Mouse (Mus musculus): ENCODE measurements around the gene Srsf2. TPM values are rescaled to one million over a fixed set of nuclear protein-coding genes. Genes with fewer than 3 reads are reported as not detected.

The Srsf2 gene
- polyA plus RNA-seq, 1 experiment from 2014 or later, result 765 TPM

GRCm38 (mm10) chr11:116878454-116878853 lies 25.6 kb upstream of the Srsf2 start:
- H3K9me3 ChIP-seq, result no peaks in the 10 kb centered on the region
- H3K4me2 ChIP-seq (replicated peaks), result no peak overlapping the region
- peaks cover 13% of the 10 kb centered on the region for H3K36me3 ChIP-seq
- H3K4me1 ChIP-seq (replicated peaks), result no peaks in the 10 kb centered on the region
- WGBS, result 84% methylated on average over 8 of the region's 8 CpGs
- no peak overlapping the region for H3K4me3 ChIP-seq (replicated peaks)
- H3K27me3 ChIP-seq (replicated peaks), result no peaks in the 10 kb centered on the region
- no peak overlapping the region for H3K27ac ChIP-seq
- no peak overlapping the region for H3K9ac ChIP-seq
- ATAC-seq, result peak; percentile 23; the same call in 1 of the 2 replicates

GRCm38 (mm10) chr11:116873987-116874386 lies 21.1 kb upstream of the Srsf2 start:
- Histone ChIP-seq H3K27me3 (replicated peaks) (no peaks in the 10 kb centered on the region), H3K36me3 (peaks cover 17% of the 10 kb centered on the region), H3K27ac (no peak overlapping the region), H3K9ac (no peak overlapping the region), H3K4me1 (replicated peaks) (no peaks in the 10 kb centered on the region), H3K4me3 (replicated peaks) (no peak overlapping the region), H3K9me3 (no peaks in the 10 kb centered on the region), H3K4me2 (replicated peaks) (no peak overlapping the region)
- WGBS, result 85% methylated on average over 20 of the region's 20 CpGs
- no peak for ATAC-seq

- 90% methylated on average over 9 of the region's 9 CpGs for WGBS
- no peak overlapping the region for H3K9ac ChIP-seq
- no peak for ATAC-seq
- no peak overlapping the region for H3K4me3 ChIP-seq (replicated peaks)
- peaks cover 17% of the 10 kb centered on the region for H3K36me3 ChIP-seq
- no peak overlapping the region for H3K4me2 ChIP-seq (replicated peaks)
- no peaks in the 10 kb centered on the region for H3K4me1 ChIP-seq (replicated peaks)
- no peaks in the 10 kb centered on the region for H3K9me3 ChIP-seq
- H3K27ac ChIP-seq, result no peak overlapping the region
- no peaks in the 10 kb centered on the region for H3K27me3 ChIP-seq (replicated peaks)
Measured at GRCm38 (mm10) chr11:116871538-116871937, 18.6 kb upstream of the Srsf2 start.

- peaks cover 26% of the 10 kb centered on the region for H3K36me3 ChIP-seq
- H3K27me3 ChIP-seq (replicated peaks), result no peaks in the 10 kb centered on the region
- H3K27ac ChIP-seq, result no peak overlapping the region
- ATAC-seq, result no peak
- H3K4me2 ChIP-seq (replicated peaks), result no peak overlapping the region
- 95% methylated on average over 4 of the region's 4 CpGs for WGBS
- H3K4me3 ChIP-seq (replicated peaks), result no peak overlapping the region
- no peak overlapping the region for H3K9ac ChIP-seq
- H3K4me1 ChIP-seq (replicated peaks), result no peaks in the 10 kb centered on the region
- H3K9me3 ChIP-seq, result no peaks in the 10 kb centered on the region
Measured at GRCm38 (mm10) chr11:116869641-116870040, 16.7 kb upstream of the Srsf2 start.

GRCm38 (mm10) chr11:116869223-116869622 lies 16.3 kb upstream of the Srsf2 start:
- Histone ChIP-seq H3K36me3 (peaks cover 22% of the 10 kb centered on the region), H3K27ac (no peak overlapping the region)
- WGBS, result 77% methylated on average over 8 of the region's 8 CpGs

GRCm38 (mm10) chr11:116868129-116868528 lies 15.2 kb upstream of the Srsf2 start:
- WGBS, result 81% methylated on average over 3 of the region's 3 CpGs
- H3K4me1 ChIP-seq (replicated peaks), result no peaks in the 10 kb centered on the region
- no peak overlapping the region for H3K9ac ChIP-seq
- ATAC-seq, result no peak
- H3K4me2 ChIP-seq (replicated peaks), result no peak overlapping the region
- no peaks in the 10 kb centered on the region for H3K27me3 ChIP-seq (replicated peaks)
- H3K36me3 ChIP-seq, result peaks cover 24% of the 10 kb centered on the region
- no peaks in the 10 kb centered on the region for H3K9me3 ChIP-seq
- no peak overlapping the region for H3K27ac ChIP-seq
- H3K4me3 ChIP-seq (replicated peaks), result no peak overlapping the region

More at GRCm38 (mm10) chr11:116869223-116869622, 16.3 kb upstream of the Srsf2 start:
- no peak for ATAC-seq
- Histone ChIP-seq H3K9ac (no peak overlapping the region), H3K4me3 (replicated peaks) (no peak overlapping the region), H3K9me3 (no peaks in the 10 kb centered on the region), H3K4me2 (replicated peaks) (no peak overlapping the region), H3K27me3 (replicated peaks) (no peaks in the 10 kb centered on the region), H3K4me1 (replicated peaks) (no peaks in the 10 kb centered on the region)

GRCm38 (mm10) chr11:116865945-116866585 lies 13.2 kb upstream of the Srsf2 start:
- ATAC-seq, result 0 out of 2 replicates have a peak, but pooled peaks have one; percentile 25
- Histone ChIP-seq H3K4me2 (replicated peaks) (no peak overlapping the region), H3K4me1 (replicated peaks) (no peaks in the 10 kb centered on the region), H3K27ac (no peak overlapping the region), H3K9me3 (no peaks in the 10 kb centered on the region), H3K27me3 (replicated peaks) (no peaks in the 10 kb centered on the region), H3K36me3 (peaks cover 29% of the 10 kb centered on the region), H3K4me3 (replicated peaks) (no peak overlapping the region), H3K9ac (no peak overlapping the region)
- 68% methylated on average over 12 of the region's 12 CpGs for WGBS

GRCm38 (mm10) chr11:116864444-116864843 lies 11.6 kb upstream of the Srsf2 start:
- WGBS, result 66% methylated on average over 10 of the region's 10 CpGs
- no peak for ATAC-seq
- no peaks in the 10 kb centered on the region for H3K9me3 ChIP-seq
- H3K4me3 ChIP-seq (replicated peaks), result no peak overlapping the region
- H3K27ac ChIP-seq, result no peak overlapping the region
- no peaks in the 10 kb centered on the region for H3K27me3 ChIP-seq (replicated peaks)
- H3K36me3 ChIP-seq, result peaks cover 25% of the 10 kb centered on the region
- H3K4me2 ChIP-seq (replicated peaks), result no peak overlapping the region
- H3K4me1 ChIP-seq (replicated peaks), result no peaks in the 10 kb centered on the region
- no peak overlapping the region for H3K9ac ChIP-seq

GRCm38 (mm10) chr11:116857183-116857850 lies 4.4 kb upstream of the Srsf2 start:
- H3K27me3 ChIP-seq (replicated peaks), result no peaks in the 10 kb centered on the region
- no peak overlapping the region for H3K4me3 ChIP-seq (replicated peaks)
- no peak overlapping the region for H3K9ac ChIP-seq
- no peak overlapping the region for H3K27ac ChIP-seq
- peaks cover 6% of the 10 kb centered on the region; the same call in 1 of the 2 replicates for H3K36me3 ChIP-seq
- ATAC-seq, result no peak
- H3K4me2 ChIP-seq (replicated peaks), result no peak overlapping the region
- H3K9me3 ChIP-seq, result no peaks in the 10 kb centered on the region
- peaks cover 7% of the 10 kb centered on the region for H3K4me1 ChIP-seq (replicated peaks)
- WGBS, result 52% methylated on average over 12 of the region's 12 CpGs

- Histone ChIP-seq H3K27me3 (replicated peaks) (no peaks in the 10 kb centered on the region), H3K36me3 (peaks cover 6% of the 10 kb centered on the region; the same call in 1 of the 2 replicates), H3K4me3 (replicated peaks) (peak overlapping the region; percentile 99), H3K27ac (no peak overlapping the region), H3K4me2 (replicated peaks) (peak overlapping the region; percentile 59), H3K4me1 (replicated peaks) (peaks cover 12% of the 10 kb centered on the region), H3K9me3 (no peaks in the 10 kb centered on the region), H3K9ac (peak overlapping the region; percentile 71)
- ATAC-seq, result no peak
- whole genome bisulfite sequencing, result 29% methylated on average over 10 of the region's 10 CpGs
Measured at GRCm38 (mm10) chr11:116854279-116854678, 1.4 kb upstream of the Srsf2 start.

- no peaks in the 10 kb centered on the region for H3K27me3 ChIP-seq (replicated peaks)
- WGBS, result 0% methylated on average over 36 of the region's 36 CpGs
- H3K4me3 ChIP-seq (replicated peaks), result peak overlapping the region; percentile 99
- peak overlapping the region; percentile 59 for H3K4me2 ChIP-seq (replicated peaks)
- peak overlapping the region; percentile 99 for H3K27ac ChIP-seq
- peak overlapping the region; percentile 71 for H3K9ac ChIP-seq
- ATAC-seq, result peak; percentile 90
- 0 out of 2 replicates have a peak, but pooled peaks cover 6% of the 10 kb centered on the region for H3K36me3 ChIP-seq
- H3K4me1 ChIP-seq (replicated peaks), result peaks cover 12% of the 10 kb centered on the region
- H3K9me3 ChIP-seq, result no peaks in the 10 kb centered on the region
Measured at GRCm38 (mm10) chr11:116853512-116853928, 626 bp upstream of the Srsf2 start.

- Histone ChIP-seq H3K9me3 (no peaks in the 10 kb centered on the region), H3K4me2 (replicated peaks) (peak within 1 kb of the TSS; percentile 62), H3K36me3 (0 out of 2 replicates have a peak, but pooled peaks cover 7% of the 10 kb centered on the region), H3K4me1 (replicated peaks) (peaks cover 12% of the 10 kb centered on the region), H3K27ac (peak within 1 kb of the TSS; percentile 99), H3K27me3 (replicated peaks) (no peaks in the 10 kb centered on the region), H3K9ac (peak within 1 kb of the TSS; percentile 99), H3K4me3 (replicated peaks) (peak within 1 kb of the TSS; percentile 99)
- 0% methylated on average over 85 of the region's 91 CpGs for WGBS
- ATAC-seq, result peak; percentile 59
Measured at GRCm38 (mm10) chr11:116852291-116852890, 503 bp downstream of the Srsf2 start, which contains the start of gene Mfsd11. Gene Mfsd11 (plus strand): TSS chr11:116852440.

All from intestine, embryonic 15.5 days (tissue).